Mouse (Mus musculus): ENCODE measurements around the gene 1700016C15Rik.

Gene 1700016C15Rik

GRCm38 (mm10) chr1:177795421-177796192 lies 66.0 kb downstream of the 1700016C15Rik start:
- in situ Hi-C loops (cut with MboI; ENCODE audit: low sequenced_read_pairs), result no loop called here

GRCm38 (mm10) chr1:177796193-177796939 lies 66.8 kb downstream of the 1700016C15Rik start, which contains the start of gene Adss:
TSS of gene Adss (minus strand) at chr1:177796511.
- in situ Hi-C loops (cut with MboI; ENCODE audit: low sequenced_read_pairs), result no loop called here

- in situ Hi-C loops (cut with MboI; ENCODE audit: low sequenced_read_pairs), result no loop called here
Measured at GRCm38 (mm10) chr1:177797151-177797755, 67.6 kb downstream of the 1700016C15Rik start.
